Mouse (Mus musculus) C2C12 (cell line): Measurements from ENCODE around the gene Sephs1. TPM values are rescaled to one million over a fixed set of nuclear protein-coding genes. Genes with fewer than 3 reads are reported as not detected.
"Not testable (repeated sequence)": the region's sequence is repeated elsewhere in the genome, so short reads cannot be mapped to it uniquely, and the experiment has no call there.

Experiments
- H3K27me3 ChIP-seq: one replicate; pipeline ENCODE4 v1.6.1; 2011; ENCODE audit not compliant: control insufficient read depth, insufficient read depth, insufficient read length
- H3K36me3 ChIP-seq: one replicate; pipeline ENCODE4 v1.6.1; 2011; ENCODE audit not compliant: control insufficient read depth, insufficient read depth
- H3K4me3 ChIP-seq: one replicate; pipeline ENCODE4 v1.5.1; 2011; ENCODE audit warnings: mild to moderate bottlenecking, control low read depth; ENCODE audit not compliant: poor library complexity, insufficient read depth, severe bottlenecking
- H3K79me2 ChIP-seq: one replicate; pipeline ENCODE4 v1.6.1; 2011; ENCODE audit not compliant: control insufficient read depth, insufficient read depth
- H3K79me3 ChIP-seq: one replicate; pipeline ENCODE4 v1.6.1; 2011; ENCODE audit warnings: low read depth, control low read depth
- H3ac ChIP-seq: one replicate; pipeline ENCODE3; 2011; ENCODE audit warnings: low read depth; ENCODE audit not compliant: control insufficient read depth, insufficient read length
- CEBPB ChIP-seq: IDR thresholded peaks from one replicate; pipeline ENCODE4 v1.6.1; 2011; ENCODE audit warnings: low read depth, mild to moderate bottlenecking, control low read depth, moderate library complexity
- CTCF ChIP-seq: IDR thresholded peaks from one replicate; pipeline ENCODE4 v1.5.1; 2011; ENCODE audit not compliant: control insufficient read depth, insufficient read depth, insufficient read length
- FOSL1 ChIP-seq: IDR thresholded peaks from one replicate; pipeline ENCODE4 v1.8.0; 2011; ENCODE audit warnings: mild to moderate bottlenecking, low read length; ENCODE audit not compliant: poor library complexity, insufficient read depth, severe bottlenecking
- MAX ChIP-seq: IDR thresholded peaks from one replicate; pipeline ENCODE4 v1.6.1; 2011; ENCODE audit warnings: mild to moderate bottlenecking, control low read depth
- MYOD1 ChIP-seq: IDR thresholded peaks from one replicate; pipeline ENCODE4 v1.6.1; 2011; ENCODE audit warnings: low read depth; ENCODE audit not compliant: control insufficient read depth, insufficient read length
- MYOG ChIP-seq: IDR thresholded peaks from one replicate; pipeline ENCODE4 v1.6.1; 2011; ENCODE audit not compliant: control insufficient read depth, insufficient read length; ENCODE audit errors: extremely low read depth
- USF1 ChIP-seq: IDR thresholded peaks from one replicate; pipeline ENCODE4 v1.6.1; 2011; ENCODE audit warnings: low read depth, mild to moderate bottlenecking, control low read depth, moderate library complexity
- polyA plus RNA-seq: library from polyadenylated mRNA; unstranded; fragments of >200 nt; fragmentation: generic; extraction: Trizol; gene quantifications from one replicate; pipeline ENCODE4 v1.2.1, GENCODE M21; 2012; ENCODE audit warnings: missing spikeins

The Sephs1 gene
- polyA plus RNA-seq, 1 experiment = 27.4 TPM

DNA sequence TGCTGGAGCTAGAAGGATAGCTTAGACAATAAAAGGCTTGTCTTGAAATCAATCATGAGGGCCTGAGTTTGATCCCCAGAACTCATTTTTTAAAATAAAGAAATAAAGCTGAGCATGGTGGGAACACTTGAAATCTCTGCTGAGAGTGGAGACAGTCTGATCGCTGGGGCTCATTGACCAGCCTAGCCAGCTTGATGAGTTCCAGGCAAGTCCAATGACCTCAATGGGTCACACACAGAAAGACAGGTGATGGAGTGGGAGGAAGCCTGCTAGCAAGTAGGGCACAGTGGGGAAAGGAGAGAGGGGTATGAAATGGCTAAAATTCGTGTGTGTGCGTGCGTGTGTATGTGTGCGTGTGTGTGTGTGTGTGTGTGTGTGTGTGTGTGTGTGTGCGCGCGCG lies 53.2 kb downstream of the Sephs1 start:
- H3K36me3 ChIP-seq = no peaks in the 10 kb centered on the region
- TF ChIP-seq MYOD1 (no peak), MYOG (no peak), USF1 (no peak)
- H3K79me2 ChIP-seq = no peaks in the 10 kb centered on the region
- H3K27me3 ChIP-seq = no peaks in the 10 kb centered on the region
- H3K4me3 ChIP-seq = no peak overlapping the region
- no peaks in the 10 kb centered on the region for H3K79me3 ChIP-seq
- H3ac ChIP-seq = no peak overlapping the region

DNA sequence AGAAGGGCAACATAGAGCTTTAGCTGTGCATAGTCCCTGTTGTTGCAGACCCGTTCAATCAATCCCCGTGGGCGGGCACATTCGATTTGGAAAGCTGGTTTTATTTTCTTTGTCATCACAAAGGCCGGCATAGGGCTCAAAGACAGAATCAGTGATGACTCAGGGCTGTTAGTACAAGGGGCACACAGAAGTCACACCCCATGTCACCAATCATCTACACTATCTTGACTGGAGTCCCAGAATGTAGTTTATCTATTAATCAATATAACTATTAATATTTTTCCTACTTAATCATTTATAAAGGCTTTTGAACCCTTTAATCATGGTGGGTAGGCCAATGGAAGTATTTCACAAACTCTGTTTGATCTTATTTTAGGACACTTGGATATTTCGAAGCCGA lies 56.6 kb downstream of the Sephs1 start:
- TF ChIP-seq MYOG (no peak), MYOD1 (no peak), FOSL1 (no peak), CEBPB (no peak), MAX (no peak), USF1 (no peak), CTCF (no peak)
- no peaks in the 10 kb centered on the region for H3K79me2 ChIP-seq
- H3K27me3 ChIP-seq = no peaks in the 10 kb centered on the region
- H3K79me3 ChIP-seq = no peaks in the 10 kb centered on the region
- no peak overlapping the region for H3ac ChIP-seq
- no peak overlapping the region for H3K4me3 ChIP-seq
- no peaks in the 10 kb centered on the region for H3K36me3 ChIP-seq

DNA sequence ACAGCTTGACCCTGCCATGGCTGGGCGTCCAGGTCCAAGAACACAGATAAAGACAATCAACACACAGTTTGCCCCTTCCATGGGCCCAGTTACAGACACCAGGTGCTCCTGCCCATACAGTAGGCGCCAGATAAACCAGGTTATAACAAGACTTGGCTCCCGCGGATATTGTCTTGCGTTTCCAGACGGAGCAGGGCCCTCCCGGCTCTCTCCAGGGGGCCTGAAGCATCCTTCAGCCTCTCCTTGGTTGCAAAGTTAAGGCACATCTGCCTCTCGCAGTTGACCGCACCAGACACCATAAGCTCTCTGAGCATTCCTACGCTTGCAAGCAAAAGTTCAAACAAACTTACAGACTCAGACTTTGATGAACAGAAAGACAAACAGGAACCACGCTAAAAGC lies 59.5 kb downstream of the Sephs1 start:
- no peaks in the 10 kb centered on the region for H3K79me3 ChIP-seq
- TF ChIP-seq MAX (no peak), CTCF (no peak), MYOG (no peak), USF1 (no peak), CEBPB (no peak), MYOD1 (no peak), FOSL1 (no peak)
- no peak overlapping the region for H3K4me3 ChIP-seq
- no peaks in the 10 kb centered on the region for H3K36me3 ChIP-seq
- H3ac ChIP-seq = no peak overlapping the region
- no peaks in the 10 kb centered on the region for H3K27me3 ChIP-seq
- H3K79me2 ChIP-seq = no peaks in the 10 kb centered on the region

DNA sequence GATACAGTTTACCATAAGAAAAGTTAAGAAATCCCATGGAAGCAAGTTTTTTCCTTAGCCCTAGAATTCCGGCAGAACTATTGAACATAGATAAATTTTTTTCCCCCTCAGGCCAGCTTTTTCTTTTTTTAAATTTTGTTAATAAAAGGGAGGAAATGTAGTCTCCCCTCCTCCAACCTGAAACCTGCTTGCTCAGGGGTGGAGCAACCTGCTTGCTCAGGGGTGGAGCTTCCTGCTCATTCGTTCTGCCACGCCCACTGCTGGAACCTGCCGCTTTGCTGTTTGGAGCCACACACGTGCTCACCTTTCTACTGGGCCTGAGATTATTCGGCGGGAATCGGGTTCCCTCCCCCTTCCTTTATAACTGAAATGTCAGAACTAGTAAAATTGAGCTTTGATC lies 68.3 kb downstream of the Sephs1 start:
- not testable (repeated sequence) for H3K36me3 ChIP-seq, H3ac ChIP-seq, H3K79me2 ChIP-seq, H3K4me3 ChIP-seq, H3K79me3 ChIP-seq, H3K27me3 ChIP-seq

DNA sequence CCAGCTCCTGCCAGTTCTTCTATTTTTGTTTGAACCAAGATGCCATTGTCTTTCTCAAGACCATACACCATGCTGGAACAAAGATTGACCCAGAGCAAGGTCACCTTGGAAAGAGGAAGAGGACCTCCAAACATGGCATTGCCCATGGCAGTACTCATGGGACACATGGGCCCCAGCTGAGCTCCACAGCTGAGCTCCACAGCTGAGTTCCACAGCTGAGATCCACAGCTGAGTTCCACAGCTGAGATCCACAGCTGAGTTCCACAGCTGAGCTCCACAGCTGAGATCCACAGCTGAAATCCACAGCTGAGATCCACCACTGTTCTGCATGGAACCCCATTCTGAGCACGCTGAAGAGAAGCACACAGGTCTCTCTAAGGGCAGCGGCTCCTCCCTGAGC lies 69.6 kb downstream of the Sephs1 start:
- Histone ChIP-seq H3K79me3 (no peaks in the 10 kb centered on the region), H3K36me3 (no peaks in the 10 kb centered on the region), H3ac (no peak overlapping the region), H3K79me2 (no peaks in the 10 kb centered on the region), H3K4me3 (no peak overlapping the region), H3K27me3 (no peaks in the 10 kb centered on the region)
- no peak for TF ChIP-seq MYOD1
- TF ChIP-seq FOSL1 = no peak
- no peak for TF ChIP-seq CTCF
- TF ChIP-seq CEBPB = no peak
- no peak for TF ChIP-seq USF1
- no peak for TF ChIP-seq MAX

DNA sequence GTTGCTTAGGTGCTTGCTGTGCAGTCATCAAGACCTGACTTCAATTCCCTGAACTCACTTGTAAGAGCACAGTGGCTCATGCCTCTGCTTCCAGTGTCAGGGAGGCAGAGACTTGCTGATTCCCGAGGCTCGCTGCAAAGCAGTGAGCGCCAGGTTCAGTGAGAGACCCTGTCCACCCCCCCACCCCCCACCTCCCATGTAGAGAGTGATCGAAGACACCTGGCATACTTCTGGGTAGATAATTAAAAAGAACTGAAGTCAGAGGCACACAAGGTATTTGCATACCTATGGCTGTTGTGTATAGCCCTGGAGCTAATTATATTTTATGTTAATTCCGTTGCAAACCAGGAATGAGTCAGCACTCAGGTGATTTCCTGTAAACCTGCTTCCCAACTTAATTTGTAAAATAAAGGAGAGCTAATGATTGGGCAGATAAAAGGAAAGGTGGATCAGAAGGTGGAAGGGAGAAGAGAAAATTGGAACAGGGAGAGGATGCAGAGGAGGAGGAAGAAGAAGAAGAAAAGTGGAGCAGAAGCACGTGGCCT lies 72.9 kb downstream of the Sephs1 start:
- TF ChIP-seq MAX (no peak), MYOD1 (no peak), FOSL1 (no peak), MYOG (no peak), USF1 (no peak), CEBPB (no peak), CTCF (no peak)
- Histone ChIP-seq H3K4me3 (no peak overlapping the region), H3K27me3 (no peaks in the 10 kb centered on the region), H3K79me2 (no peaks in the 10 kb centered on the region), H3ac (no peak overlapping the region), H3K79me3 (no peaks in the 10 kb centered on the region), H3K36me3 (no peaks in the 10 kb centered on the region)

DNA sequence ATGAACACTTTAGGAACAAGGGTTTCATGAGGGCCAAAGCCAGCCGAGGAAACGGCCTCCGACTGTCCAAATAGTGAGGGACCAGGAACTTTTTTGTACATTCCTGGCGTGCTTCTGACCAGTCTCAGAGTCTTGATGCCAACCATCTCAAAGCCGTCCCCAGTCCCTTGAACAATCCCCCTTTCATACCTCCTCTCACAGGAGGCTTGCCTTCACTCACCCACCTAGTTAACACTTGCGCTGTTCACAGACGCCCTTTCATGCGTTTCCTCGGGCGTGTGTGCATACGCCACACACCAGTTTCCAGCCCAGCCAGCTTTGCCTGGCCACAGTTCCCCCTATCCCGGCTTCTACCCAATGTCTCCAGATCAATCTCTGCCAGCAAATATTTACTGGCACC lies 76.7 kb downstream of the Sephs1 start:
- Histone ChIP-seq H3ac (no peak overlapping the region), H3K4me3 (no peak overlapping the region), H3K79me2 (no peaks in the 10 kb centered on the region), H3K27me3 (no peaks in the 10 kb centered on the region), H3K79me3 (no peaks in the 10 kb centered on the region), H3K36me3 (no peaks in the 10 kb centered on the region)
- TF ChIP-seq CEBPB (no peak), CTCF (no peak), FOSL1 (no peak), MYOD1 (no peak), MYOG (no peak), MAX (no peak), USF1 (no peak)

Other genes starting within 250 kb of the Sephs1 start
- gene Prpf18, start 229.5 kb upstream of the Sephs1 start, polyA plus RNA-seq = 9.2 TPM
- not detected for gene Bend7, start 163.7 kb upstream of the Sephs1 start, polyA plus RNA-seq
- gene Phyh, start 37.5 kb downstream of the Sephs1 start, polyA plus RNA-seq = 5.9 TPM
- 0.07 TPM for gene Ucma, start 94.6 kb downstream of the Sephs1 start, polyA plus RNA-seq
- 27.0 TPM for gene Mcm10, start 131.2 kb downstream of the Sephs1 start, polyA plus RNA-seq
- 7.4 TPM for gene Optn, start 182.5 kb downstream of the Sephs1 start, polyA plus RNA-seq